Mouse (Mus musculus): ENCODE measurements at regions not wholly inside any gene's neighbourhood (a gene's known extent, or its start where the extent isn't known, plus 50 kb on each side); places are given as distances from the start of the nearest gene placed in this dataset.
A peak's percentile ranks its signal among the peaks of the same experiment; 100 is the strongest.

- intact Hi-C loops (cut with DNase I), result no loop called here
- no peak for DNase-seq (ENCODE audit: low spot score in 2 of 2)
Observed at GRCm38 (mm10) chr1:61125127-61125526, 147.4 kb downstream of the Icos start.

- intact Hi-C loops (cut with DNase I), result no loop called here
Observed at GRCm38 (mm10) chr1:61135597-61136545, 158.1 kb downstream of the Icos start.

GRCm38 (mm10) chr1:61137210-61137885, 159.6 kb downstream of the Icos start:
- intact Hi-C loops (cut with DNase I), result no loop called here
- DNase-seq (ENCODE audit: low spot score in 2 of 2), result no peak

More at GRCm38 (mm10) chr1:61135597-61136545, 158.1 kb downstream of the Icos start:
- DNase-seq (ENCODE audit: low spot score in 2 of 2), result no peak

GRCm38 (mm10) chr1:61137954-61138353, 160.2 kb downstream of the Icos start:
- no peak for DNase-seq (ENCODE audit: low spot score in 2 of 2)
- intact Hi-C loops (cut with DNase I), result no loop called here

GRCm38 (mm10) chr1:61139291-61139983, 161.7 kb downstream of the Icos start:
- peak; percentile 23 to 45 for DNase-seq (ENCODE audit: low spot score in 2 of 2)
- intact Hi-C loops (cut with DNase I), result no loop called here

GRCm38 (mm10) chr1:61139984-61140648, 162.4 kb downstream of the Icos start:
- no peak for DNase-seq (ENCODE audit: low spot score in 2 of 2)
- intact Hi-C loops (cut with DNase I), result no loop called here

- DNase-seq (ENCODE audit: low spot score in 2 of 2), result no peak
- intact Hi-C loops (cut with DNase I), result no loop called here
Observed at GRCm38 (mm10) chr1:61140870-61141591, 163.3 kb downstream of the Icos start.

- intact Hi-C loops (cut with DNase I), result no loop called here
- DNase-seq (ENCODE audit: low spot score in 2 of 2), result no peak
Observed at GRCm38 (mm10) chr1:61141592-61141930, 163.8 kb downstream of the Icos start.

GRCm38 (mm10) chr1:61141952-61142351, 164.2 kb downstream of the Icos start:
- intact Hi-C loops (cut with DNase I), result no loop called here
- no peak for DNase-seq (ENCODE audit: low spot score in 2 of 2)

- intact Hi-C loops (cut with DNase I), result no loop called here
- no peak for DNase-seq (ENCODE audit: low spot score in 2 of 2)
Observed at GRCm38 (mm10) chr1:61143030-61143753, 165.5 kb downstream of the Icos start.

GRCm38 (mm10) chr1:61143754-61144066, 166.0 kb downstream of the Icos start:
- no peak for DNase-seq (ENCODE audit: low spot score in 2 of 2)
- intact Hi-C loops (cut with DNase I), result no loop called here

GRCm38 (mm10) chr1:61145013-61145412, 167.3 kb downstream of the Icos start:
- intact Hi-C loops (cut with DNase I), result no loop called here

GRCm38 (mm10) chr1:61145572-61145971, 167.8 kb downstream of the Icos start:
- intact Hi-C loops (cut with DNase I), result no loop called here
- DNase-seq (ENCODE audit: low spot score in 2 of 2), result no peak

More at GRCm38 (mm10) chr1:61145013-61145412, 167.3 kb downstream of the Icos start:
- no peak for DNase-seq (ENCODE audit: low spot score in 2 of 2)

GRCm38 (mm10) chr1:61146222-61146723, 168.5 kb downstream of the Icos start:
- DNase-seq (ENCODE audit: low spot score in 2 of 2), result no peak
- intact Hi-C loops (cut with DNase I), result no loop called here

GRCm38 (mm10) chr1:61151742-61152141, 174.0 kb downstream of the Icos start:
- no peak for DNase-seq (ENCODE audit: low spot score in 2 of 2)
- intact Hi-C loops (cut with DNase I), result loop anchor here (10.0 kb wide), 1 partner anchor 107 kb away; no protein-coding TSS in a partner anchor

- DNase-seq (ENCODE audit: low spot score in 2 of 2), result no peak
- intact Hi-C loops (cut with DNase I), result loop anchor here (10.0 kb wide), 1 partner anchor 107 kb away; no protein-coding TSS in a partner anchor
Observed at GRCm38 (mm10) chr1:61152157-61152556, 174.4 kb downstream of the Icos start.

GRCm38 (mm10) chr1:61154216-61154615, 176.5 kb downstream of the Icos start:
- intact Hi-C loops (cut with DNase I), result loop anchor here (10.0 kb wide), 1 partner anchor 109 kb away; no protein-coding TSS in a partner anchor
- DNase-seq (ENCODE audit: low spot score in 2 of 2), result no peak

GRCm38 (mm10) chr1:61157271-61157670, 179.5 kb downstream of the Icos start:
- no peak for DNase-seq (ENCODE audit: low spot score in 2 of 2)
- intact Hi-C loops (cut with DNase I), result loop anchor here (10.0 kb wide), 1 partner anchor 112 kb away; no protein-coding TSS in a partner anchor
